Mouse (Mus musculus) heart, postnatal 25 days (tissue): ENCODE results near the gene Rpl13. TPM values are rescaled to one million over a fixed set of nuclear protein-coding genes. Genes with fewer than 3 reads are reported as not detected.
"Not testable (repeated sequence)": the region's sequence is repeated elsewhere in the genome, so short reads cannot be mapped to it uniquely, and the experiment has no call there.

Experiments
- DNase-seq: peaks from one replicate; pipeline ENCODE4 v3.0.0; 2022; ENCODE audit warnings: low spot score
- intact Hi-C: fragments of 180-260 bp; cut with DNase I; formaldehyde crosslinking; loops from one replicate; pipeline ENCODE4 v1.15.1; 2025
- total RNA-seq, 2 experiments: library from RNA; stranded (reverse); gene quantifications; 2 replicates each; pipeline ENCODE4 v1.2.3; 2021

Gene Rpl13
- 100 to 1,000 TPM; 426 to 434 TPM for total RNA-seq

- intact Hi-C loops: loop anchor here (5.0 kb wide), 1 partner anchor 35 kb away; no protein-coding TSS in a partner anchor
- peak; percentile 95 for DNase-seq
Observed at GRCm38 (mm10) chr8:123101735-123102685, at the start of gene Rpl13. TSS of gene Rpl13 (plus strand) at chr8:123102350.

- intact Hi-C loops: loop anchor here (10.0 kb wide), 1 partner anchor 378 kb away; no protein-coding TSS in a partner anchor
- no peak for DNase-seq
Observed at GRCm38 (mm10) chr8:123062721-123063120, 39.4 kb upstream of the Rpl13 start, which contains the start of gene Spg7. TSS of gene Spg7 (plus strand) at chr8:123062942.

GRCm38 (mm10) chr8:123064072-123064471, 38.1 kb upstream of the Rpl13 start:
- intact Hi-C loops: loop anchor here (1.0 to 10.0 kb wide), 3 partner anchors 21 to 379 kb away; partner anchors contain the start of gene Ankrd11
- no peak for DNase-seq

DNA sequence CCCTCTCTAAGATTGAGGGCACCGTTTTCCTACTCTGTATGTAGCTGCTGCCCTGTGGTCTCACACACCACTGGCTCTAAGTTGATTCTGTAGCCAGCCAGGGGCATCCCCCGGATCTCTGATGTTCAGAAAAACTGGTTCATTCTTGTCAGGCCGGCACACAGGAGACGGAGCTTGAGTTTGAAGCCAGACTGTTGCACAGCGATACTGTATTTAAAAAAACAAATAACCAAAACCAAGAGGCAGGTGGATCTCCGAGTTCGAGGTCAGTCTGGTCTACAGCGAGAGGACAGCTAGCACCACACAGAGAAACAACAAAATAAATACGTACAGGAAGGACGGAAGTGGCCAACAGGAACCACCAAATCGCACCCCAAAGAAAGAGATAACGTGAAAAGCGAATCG, 37.3 kb upstream of the Rpl13 start:
- no peak for DNase-seq

GRCm38 (mm10) chr8:123065214-123066100, 36.7 kb upstream of the Rpl13 start:
- peak; percentile 92 for DNase-seq
- intact Hi-C loops: loop anchor here (2.0 to 10.0 kb wide), 4 partner anchors 23 to 381 kb away; partner anchors contain the start of genes Ankrd11 and Rpl13

More for the DNA sequence above, 37.3 kb upstream of the Rpl13 start:
- intact Hi-C loops: loop anchor here (1.0 to 10.0 kb wide), 5 partner anchors 22 to 380 kb away; partner anchors contain the start of genes Ankrd11 and Rpl13

- DNase-seq: no peak
- intact Hi-C loops: loop anchor here (5.0 to 10.0 kb wide), 3 partner anchors 36 to 381 kb away; partner anchors contain the start of gene Rpl13
Observed at GRCm38 (mm10) chr8:123066101-123066683, 36.0 kb upstream of the Rpl13 start.

GRCm38 (mm10) chr8:123071176-123071575, 31.0 kb upstream of the Rpl13 start:
- intact Hi-C loops: no loop called here
- no peak for DNase-seq

GRCm38 (mm10) chr8:123077213-123077612, 24.9 kb upstream of the Rpl13 start:
- intact Hi-C loops: no loop called here
- no peak for DNase-seq

DNA sequence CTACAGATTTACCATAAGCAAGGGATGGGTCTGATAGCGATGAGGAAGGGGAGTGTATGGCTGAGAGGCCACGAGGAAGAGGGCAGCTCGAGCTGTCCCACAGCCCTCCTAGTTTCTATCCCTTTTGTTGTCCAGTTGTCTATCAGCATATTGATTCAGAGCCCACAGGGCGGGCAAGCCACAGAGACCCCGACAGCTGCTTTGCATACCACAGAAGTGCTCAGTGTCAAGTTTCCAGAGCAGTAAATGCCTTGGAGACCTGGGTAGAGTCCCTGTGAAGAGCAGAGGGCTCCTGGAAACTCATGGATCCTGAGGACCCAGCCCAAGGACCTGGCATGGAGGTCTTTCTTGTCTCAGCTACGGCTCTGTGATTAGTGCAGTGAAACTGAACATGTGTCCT, 19.2 kb upstream of the Rpl13 start:
- intact Hi-C loops: no loop called here
- DNase-seq: no peak

- no peak for DNase-seq
- intact Hi-C loops: no loop called here
Observed at GRCm38 (mm10) chr8:123083610-123084009, 18.5 kb upstream of the Rpl13 start.

DNA sequence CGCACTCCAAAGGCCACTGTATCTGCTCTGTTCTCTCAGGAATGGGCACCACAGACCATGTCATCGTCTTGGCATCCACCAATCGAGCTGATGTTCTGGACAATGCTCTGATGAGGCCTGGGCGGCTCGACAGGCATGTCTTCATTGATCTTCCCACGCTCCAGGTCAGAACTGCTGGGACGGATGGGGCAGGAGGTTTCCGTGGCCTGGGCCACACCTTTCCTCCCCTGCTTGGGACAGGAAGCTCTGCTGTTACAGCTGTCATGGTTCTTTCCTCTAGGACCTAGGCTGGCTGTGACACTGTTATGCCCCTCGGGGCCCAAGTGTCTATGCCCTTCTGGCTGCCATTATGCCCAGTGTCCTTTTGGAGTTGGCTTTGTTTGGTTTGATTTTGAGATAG, 14.9 kb upstream of the Rpl13 start:
- DNase-seq: no peak
- intact Hi-C loops: no loop called here

DNA sequence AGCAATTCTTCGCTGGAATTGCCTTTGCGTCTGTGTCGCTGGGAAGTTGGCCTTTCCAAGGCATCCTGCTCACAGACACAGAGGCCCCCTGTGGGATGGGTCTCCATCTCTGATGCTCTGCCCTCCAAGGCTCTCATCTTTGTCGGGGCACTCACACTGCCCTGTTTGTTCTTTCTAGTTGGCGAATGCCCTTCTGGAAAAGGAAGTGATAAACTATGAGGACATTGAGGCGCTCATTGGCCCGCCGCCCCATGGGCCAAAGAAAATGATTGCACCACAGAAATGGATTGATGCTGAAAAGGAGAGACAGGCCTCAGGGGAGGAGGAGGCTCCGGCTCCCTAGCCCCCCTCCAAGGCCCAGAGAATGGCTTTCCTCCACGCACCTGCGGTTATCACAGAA, 4.9 kb upstream of the Rpl13 start:
- DNase-seq: no peak
- intact Hi-C loops: no loop called here

DNA sequence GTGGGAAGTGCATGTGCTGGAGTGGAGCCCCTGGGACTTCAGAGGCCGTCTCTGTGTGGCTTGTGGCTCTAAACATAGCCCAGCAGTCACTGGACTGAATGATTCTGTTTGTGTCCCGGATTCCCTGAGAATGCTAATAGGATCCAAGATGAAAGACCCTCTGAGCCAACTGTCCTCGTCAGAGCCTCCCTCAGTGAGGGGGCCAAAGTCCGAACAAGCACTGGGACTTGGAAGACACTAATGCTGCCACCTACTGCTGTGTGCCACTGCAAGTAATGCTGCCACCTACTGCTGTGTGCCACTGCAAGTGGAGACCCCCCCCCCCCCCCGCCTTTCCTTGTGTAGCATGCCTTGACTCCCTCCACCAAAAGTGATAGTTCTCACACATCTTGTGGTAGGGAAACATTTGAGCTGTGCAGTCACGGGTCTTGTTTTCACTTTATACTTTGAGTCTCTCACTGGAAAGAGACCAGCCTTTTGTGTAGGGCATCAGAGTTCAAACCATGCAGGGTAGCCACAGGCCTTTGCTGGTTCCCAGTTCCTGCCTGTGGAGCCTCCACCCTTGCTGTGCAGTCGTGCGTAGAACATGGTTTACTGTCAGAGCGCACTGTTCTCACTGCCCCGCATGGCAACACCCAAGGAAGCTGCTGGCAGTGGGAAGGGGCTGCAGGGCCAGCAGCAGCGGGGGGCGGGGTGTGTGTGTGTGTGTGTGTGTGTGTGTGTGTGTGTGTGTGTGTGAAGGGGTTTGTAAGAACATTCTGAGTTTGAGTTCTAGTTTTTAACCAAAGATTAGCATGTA, 4.2 kb upstream of the Rpl13 start:
- DNase-seq: no peak
- intact Hi-C loops: no loop called here

GRCm38 (mm10) chr8:123100288-123100687, 1.9 kb upstream of the Rpl13 start:
- no peak for DNase-seq
- intact Hi-C loops: loop anchor here (5.0 kb wide), 1 partner anchor 33 kb away; no protein-coding TSS in a partner anchor

- intact Hi-C loops: loop anchor here (5.0 kb wide), 1 partner anchor 34 kb away; no protein-coding TSS in a partner anchor
- DNase-seq: no peak
Observed at GRCm38 (mm10) chr8:123101244-123101643, 906 bp upstream of the Rpl13 start.

GRCm38 (mm10) chr8:123102855-123103254, 705 bp downstream of the Rpl13 start:
- DNase-seq: not testable (repeated sequence)
- intact Hi-C loops: loop anchor here (5.0 kb wide), 1 partner anchor 36 kb away; no protein-coding TSS in a partner anchor

DNA sequence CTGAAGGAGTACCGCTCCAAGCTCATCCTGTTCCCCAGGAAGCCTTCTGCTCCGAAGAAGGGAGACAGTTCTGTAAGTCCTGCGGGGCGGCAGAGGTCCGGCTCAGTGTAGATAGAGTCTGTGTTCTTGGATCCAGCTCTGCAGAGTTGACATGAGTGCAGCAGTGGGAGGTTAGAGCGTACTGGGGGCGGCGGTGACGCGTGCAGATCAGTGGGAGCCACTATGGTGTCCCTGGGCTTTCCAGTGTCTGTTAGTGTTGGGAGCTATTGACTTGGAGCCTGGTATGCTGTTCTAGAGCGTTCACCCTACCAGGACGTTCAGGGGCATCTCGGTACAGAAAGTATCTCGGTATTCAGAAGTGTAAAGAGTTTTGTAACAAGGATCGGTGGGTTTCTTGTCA, 1.1 kb downstream of the Rpl13 start:
- intact Hi-C loops: loop anchor here (5.0 kb wide), 1 partner anchor 36 kb away; no protein-coding TSS in a partner anchor
- DNase-seq: no peak

- DNase-seq: no peak
- intact Hi-C loops: loop anchor here (2.0 to 5.0 kb wide), 2 partner anchors 37 to 197 kb away; no protein-coding TSS in a partner anchor
Observed at GRCm38 (mm10) chr8:123104046-123104767, 2.1 kb downstream of the Rpl13 start.
